Mouse (Mus musculus) naive thymus-derived CD4-positive, alpha-beta T cell, adult 2 months (primary cell): ENCODE data around the gene Ccnd3.

Experiments
- DNase-seq: peaks from one replicate; pipeline ENCODE4 v3.0.0-alpha.2; 2011; ENCODE audit warnings: low read depth

The Ccnd3 gene

DNA sequence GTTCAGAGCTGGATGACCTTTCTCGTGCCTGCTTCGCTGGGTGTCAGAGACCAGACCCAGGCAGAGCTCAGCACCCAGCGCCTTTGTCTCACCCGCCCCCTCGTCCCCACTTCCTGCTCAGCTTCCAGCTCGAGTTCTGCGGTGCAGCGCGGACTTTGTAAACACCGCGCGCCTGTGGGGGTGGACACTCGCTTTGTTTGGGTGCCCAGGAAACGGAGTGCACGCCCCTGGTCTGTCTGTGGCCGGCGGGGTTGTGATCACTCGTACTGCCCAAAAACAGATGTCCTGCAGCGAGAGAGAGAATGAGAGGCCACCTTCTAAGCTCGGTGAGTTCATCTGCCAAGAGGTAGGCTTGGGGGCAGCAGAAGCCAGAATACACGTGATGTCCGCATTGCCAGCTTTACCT lies at the start of gene Ccnd3:
Gene Ccnd3 (plus strand): TSS at position 111 of the 406 bp plus-strand sequence.
- peak; percentile 78 for DNase-seq

DNA sequence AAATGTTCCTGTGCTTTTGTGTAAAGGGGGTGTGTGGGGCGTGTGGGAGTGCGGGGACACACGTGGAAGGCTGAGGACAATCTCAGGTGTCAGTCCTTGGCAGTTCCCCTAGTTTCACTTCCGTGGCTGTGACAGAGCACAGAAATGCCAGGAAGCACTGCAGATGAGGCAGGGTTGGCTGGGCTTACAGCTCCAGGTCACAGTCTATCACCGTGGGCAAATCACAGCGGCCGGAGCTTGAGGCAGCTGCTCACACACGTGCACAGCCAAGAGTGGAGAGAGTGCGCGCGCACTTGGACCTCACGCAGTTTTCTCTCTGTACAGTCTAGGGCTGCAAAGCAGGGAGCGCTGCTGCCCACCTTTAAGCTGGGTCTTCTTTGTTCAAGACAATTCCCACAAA lies 46.5 kb upstream of the Ccnd3 start:
- no peak for DNase-seq

DNA sequence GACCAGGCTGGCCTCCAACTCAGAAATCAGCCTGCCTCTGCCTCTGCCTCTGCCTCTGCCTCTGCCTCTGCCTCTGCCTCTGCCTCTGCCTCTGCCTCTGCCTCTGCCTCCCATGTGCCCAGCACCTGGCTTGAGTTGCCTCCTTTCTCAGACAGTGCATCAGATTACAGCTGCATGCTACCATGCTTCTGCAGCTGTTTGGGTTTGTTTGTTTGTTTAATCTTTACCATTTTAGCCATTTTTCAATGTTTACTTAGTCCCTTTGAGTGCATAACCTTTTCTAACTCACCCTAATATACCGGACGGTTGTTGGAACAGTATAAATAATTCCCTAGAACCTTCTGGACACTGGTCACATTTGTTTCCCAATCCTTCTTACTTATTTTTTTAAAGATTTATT lies 45.9 kb upstream of the Ccnd3 start:
- DNase-seq = no peak

GRCm38 (mm10) chr17:47459341-47459919 lies 45.4 kb upstream of the Ccnd3 start:
- no peak for DNase-seq

DNA sequence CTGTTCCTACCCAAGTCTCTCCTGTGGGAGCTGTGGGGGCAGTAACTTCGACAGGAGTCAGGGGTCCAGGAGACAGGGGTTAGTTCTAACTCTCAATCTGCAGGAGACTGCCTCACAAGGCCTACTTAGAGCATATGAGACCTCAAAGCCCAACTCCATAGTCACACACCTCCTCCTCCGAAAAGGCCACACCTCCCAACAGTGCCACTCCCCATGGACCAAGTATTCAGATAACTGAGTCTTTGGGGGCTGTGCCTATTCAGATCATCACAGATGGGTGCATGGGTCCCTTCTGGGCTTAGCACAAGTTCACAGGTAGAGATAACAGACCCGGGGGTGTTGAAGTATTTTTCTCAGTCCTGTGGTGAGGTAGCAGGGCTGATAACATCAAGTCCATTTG lies 43.2 kb upstream of the Ccnd3 start:
- DNase-seq = no peak

DNA sequence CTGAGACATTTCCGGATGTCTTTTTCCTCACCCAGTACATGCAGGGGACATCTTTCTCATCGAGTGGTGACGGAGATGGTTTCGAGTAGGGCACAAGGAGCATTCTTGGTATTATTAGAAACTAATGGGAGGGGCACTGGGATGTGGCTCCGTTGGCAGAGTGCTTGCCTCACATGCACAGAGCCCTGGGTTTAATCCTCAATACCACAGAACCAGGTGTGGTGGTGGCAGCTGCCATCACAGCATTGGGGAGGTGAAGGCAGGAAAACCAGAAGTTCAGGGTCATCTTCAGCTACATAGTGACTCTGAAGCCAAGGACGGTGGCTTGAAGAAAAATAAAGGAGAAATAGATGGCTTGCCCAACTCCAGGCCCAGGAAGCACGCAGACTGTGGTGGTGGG lies 42.6 kb upstream of the Ccnd3 start:
- no peak for DNase-seq

DNA sequence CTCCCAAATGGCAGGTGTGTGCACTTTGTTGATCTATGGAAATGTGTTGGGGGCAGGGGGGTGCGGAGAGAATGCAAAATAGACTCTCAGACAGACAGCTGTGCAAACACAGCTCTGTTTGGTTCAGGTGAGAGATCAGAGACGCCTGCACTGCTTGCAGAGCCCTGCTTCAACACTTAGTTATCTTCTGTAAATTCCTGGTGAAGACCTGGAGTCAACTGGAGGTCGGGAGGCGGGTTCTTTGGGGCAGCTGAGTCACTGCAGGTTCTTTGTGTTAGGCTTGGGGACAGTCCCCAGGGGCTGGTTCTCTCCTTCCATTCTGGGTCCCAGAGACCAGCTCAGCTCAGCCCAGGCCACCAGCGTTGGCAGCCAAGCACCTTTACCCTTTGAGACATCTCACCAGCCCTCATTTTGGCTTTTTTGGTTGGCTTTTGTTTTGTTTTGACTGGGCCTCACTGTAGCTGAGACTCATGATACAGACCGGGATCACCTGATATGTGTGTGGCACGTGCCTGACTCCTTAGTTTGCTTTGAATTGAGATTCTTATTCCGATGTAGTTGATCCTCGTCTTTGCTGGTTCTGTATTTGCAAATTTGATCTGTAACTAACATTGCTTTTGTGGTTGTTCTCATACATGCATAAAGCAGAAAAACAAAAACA lies 42.0 kb upstream of the Ccnd3 start:
- DNase-seq = no peak

- no peak for DNase-seq
Measured at GRCm38 (mm10) chr17:47464248-47464965, 40.4 kb upstream of the Ccnd3 start.

DNA sequence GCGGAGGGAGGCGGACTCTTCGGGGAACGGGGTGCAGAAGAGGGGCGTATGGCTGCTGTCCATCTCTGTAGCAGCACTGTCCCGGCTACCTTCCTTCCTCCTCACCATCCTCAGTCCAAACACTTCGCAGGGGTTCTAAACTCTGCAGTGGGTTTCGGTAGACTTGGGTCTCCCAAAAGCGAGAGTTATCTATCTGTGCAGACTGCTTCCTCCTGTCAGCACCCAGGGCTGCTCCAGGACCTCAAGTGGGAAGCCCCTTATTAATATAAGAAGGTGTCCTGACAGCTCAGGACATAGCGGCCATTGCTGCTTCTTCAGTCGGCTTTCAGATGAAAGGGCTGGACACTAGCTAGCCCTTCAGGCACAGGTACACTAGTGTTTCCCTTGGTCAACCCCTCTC lies 39.8 kb upstream of the Ccnd3 start:
- no peak for DNase-seq

- DNase-seq = no peak
Measured at GRCm38 (mm10) chr17:47466284-47466683, 38.6 kb upstream of the Ccnd3 start.

- DNase-seq = no peak
Measured at GRCm38 (mm10) chr17:47467659-47468058, 37.2 kb upstream of the Ccnd3 start.

- DNase-seq = no peak
Measured at GRCm38 (mm10) chr17:47468063-47468462, 36.8 kb upstream of the Ccnd3 start.

GRCm38 (mm10) chr17:47468466-47468865 lies 36.4 kb upstream of the Ccnd3 start:
- DNase-seq = no peak

DNA sequence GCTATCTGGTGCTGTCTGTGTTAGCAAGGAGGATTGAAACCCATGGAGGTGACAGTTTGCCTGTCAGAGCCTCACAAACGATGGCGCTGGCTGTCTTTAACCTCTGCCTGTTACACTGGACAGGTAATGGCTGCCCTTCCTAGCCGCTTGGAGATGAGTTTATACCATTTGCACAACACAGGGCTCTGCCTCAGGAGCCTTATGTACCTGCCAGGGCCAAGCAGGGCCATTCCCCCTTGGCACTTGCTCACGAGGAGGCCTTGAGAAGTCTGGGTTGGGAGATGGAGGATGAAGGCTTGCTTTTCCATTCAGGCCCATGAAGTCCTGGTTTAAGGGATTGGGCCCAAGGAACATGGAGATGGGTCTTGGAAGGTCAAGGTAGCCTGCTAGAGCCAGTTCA lies 35.2 kb upstream of the Ccnd3 start:
- DNase-seq = no peak

GRCm38 (mm10) chr17:47470121-47470520 lies 34.7 kb upstream of the Ccnd3 start:
- no peak for DNase-seq

- DNase-seq = no peak
Measured at GRCm38 (mm10) chr17:47470686-47471085, 34.2 kb upstream of the Ccnd3 start.

DNA sequence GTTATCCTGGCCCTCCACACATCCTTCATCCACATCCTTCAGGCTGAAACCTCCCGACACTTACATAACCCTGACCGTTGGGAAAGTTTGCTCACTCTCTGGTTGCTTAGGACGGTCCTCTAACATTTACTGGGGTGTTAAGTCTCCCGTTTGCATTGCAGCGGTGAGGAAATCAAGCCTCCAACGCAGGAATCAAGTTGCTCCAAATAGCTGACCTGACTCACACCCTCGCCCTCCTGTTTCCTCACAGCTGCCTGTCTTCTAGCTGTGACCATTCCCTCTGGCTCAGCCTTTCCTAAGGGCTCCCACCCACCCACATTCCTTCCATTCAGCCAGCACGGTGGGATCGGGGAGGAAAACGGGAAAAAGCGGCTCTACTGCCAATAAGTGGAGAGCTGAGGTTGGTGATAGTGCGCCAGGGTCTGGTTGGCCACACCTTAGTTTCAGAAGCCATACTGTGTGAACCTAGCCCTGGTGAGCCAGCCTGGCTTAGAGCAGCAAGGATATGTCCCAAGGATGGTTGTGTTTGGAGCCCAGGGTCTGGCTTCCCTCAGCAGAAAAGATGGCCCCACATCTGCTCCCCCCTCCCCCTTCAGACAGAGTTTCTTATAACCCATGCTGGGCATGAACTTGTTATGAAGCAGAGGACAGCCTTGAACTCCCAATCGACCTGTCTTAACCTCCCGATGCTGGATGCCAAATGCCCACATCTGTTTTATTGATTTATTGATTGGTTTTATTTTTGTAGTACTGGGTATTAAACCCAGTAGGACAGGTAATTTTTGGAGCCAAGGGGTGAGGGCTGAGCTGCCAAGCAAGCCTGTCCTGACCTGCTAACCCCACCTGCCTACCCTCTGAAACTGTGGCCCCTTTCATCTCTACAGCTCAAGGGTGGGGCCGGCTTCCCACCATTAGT lies 32.2 kb upstream of the Ccnd3 start:
- no peak for DNase-seq

GRCm38 (mm10) chr17:47473434-47473974 lies 31.3 kb upstream of the Ccnd3 start:
- DNase-seq = peak; percentile 86

- DNase-seq = no peak
Measured at GRCm38 (mm10) chr17:47474250-47474649, 30.6 kb upstream of the Ccnd3 start.

DNA sequence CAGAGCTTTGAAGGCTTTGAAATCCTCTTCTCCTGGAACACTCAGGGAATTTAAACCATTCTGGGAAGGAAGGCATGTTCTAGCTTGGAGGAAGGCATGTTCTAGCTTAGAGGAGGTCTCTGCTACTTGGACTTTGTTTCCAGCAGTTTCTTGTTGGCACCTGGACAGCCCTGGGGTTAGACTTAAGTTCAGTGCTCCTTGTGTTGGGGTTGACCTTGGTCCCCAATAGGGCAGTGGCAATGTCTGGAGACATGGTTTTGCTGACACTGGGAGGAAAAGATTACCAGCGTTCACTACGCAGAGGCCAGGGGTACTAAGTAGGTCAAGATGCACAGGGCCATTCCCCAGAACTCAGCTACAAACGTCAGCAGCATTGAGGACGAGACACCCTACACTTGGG lies 29.7 kb upstream of the Ccnd3 start:
- no peak for DNase-seq

DNA sequence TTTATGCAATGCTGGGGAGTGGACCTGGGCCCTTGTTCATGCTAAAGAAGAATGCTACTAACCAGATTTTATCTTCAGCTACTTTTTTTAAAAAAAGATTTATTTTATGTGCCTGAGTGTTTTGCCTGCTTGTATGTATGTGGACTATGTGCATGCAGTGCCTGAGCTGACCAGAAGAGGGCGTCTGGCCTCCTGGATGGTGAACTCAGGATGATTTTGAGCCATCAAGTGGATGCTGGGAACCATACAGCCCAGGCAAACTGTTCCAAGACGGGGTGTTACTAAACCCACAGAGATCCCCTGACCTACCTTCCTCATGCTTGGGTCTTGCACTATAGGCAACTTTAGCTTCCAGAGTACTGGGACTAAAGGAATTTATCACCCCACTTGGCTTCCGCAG lies 29.1 kb upstream of the Ccnd3 start:
- peak; percentile 49 for DNase-seq

DNA sequence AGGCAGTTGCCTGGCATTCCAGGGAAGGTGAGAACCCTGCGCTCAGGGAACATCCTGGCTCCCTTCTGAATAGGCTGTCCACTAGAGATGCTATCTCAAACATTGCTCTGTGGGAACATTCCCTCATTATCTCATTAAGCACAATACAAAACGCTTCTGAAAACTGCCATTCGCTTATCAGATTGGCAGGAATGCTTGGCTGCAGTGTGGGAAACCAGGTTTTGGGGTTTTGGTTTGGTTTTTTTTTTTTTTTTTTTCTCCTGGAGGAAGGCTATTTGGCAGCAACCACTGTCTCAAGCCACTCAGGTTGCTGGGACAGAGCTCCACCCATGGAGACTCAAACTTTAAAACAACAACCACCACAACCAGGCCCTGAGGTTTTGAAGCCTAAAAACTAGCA lies 25.0 kb upstream of the Ccnd3 start:
- no peak for DNase-seq
